In genomic region chr8:84513765-84514164, GRCm38 (mm10) we compare ENCODE assay signal across 8 mouse cellular contexts.
DNase-seq lines count a peak whose midpoint lies in the region; TF ChIP-seq lines count a peak whose summit lies in the region.
"Had no signal": no experiment of that assay in that cellular context is flagged by ENCODE, and none has a peak within 500 bp of the region (broad histone marks: within the 10 kb centered on the region; RNA-seq: fewer than 3 reads in every experiment).

No protein-coding gene starts in this region.

- H3K9ac ChIP-seq in ES-Bruce4 (ENCODE audit: low read depth, poor library complexity, severe bottlenecking): no peak overlapping the region
- H3K9ac ChIP-seq: liver, embryonic 13.5 days had no signal

- 6% methylated on average over 2 of the region's 2 CpGs for whole genome bisulfite sequencing in olfactory bulb, adult 2 months

- H3K4me3 ChIP-seq in layer of hippocampus, adult 2 months: no peak overlapping the region
- no peak overlapping the region for H3K4me3 ChIP-seq in ES-Bruce4 (ENCODE audit: low read depth, low read length)
- H3K4me3 ChIP-seq in olfactory bulb, adult 2 months (ENCODE audit: insufficient read depth, low read depth, low read length): no peak overlapping the region
- H3K4me3 ChIP-seq: liver, embryonic 13.5 days had no signal

- peak; percentile 85 for TF ChIP-seq CTCF in layer of hippocampus, adult 2 months (conservative IDR thresholded peaks at IDR 0.05)
- peak; percentile 61 for TF ChIP-seq CTCF in ES-Bruce4 (IDR thresholded peaks at IDR 0.05; ENCODE audit: low read depth, low read length)
- TF ChIP-seq CTCF in olfactory bulb, adult 2 months (IDR thresholded peaks at IDR 0.05; ENCODE audit: insufficient read depth, low read depth, low read length): peak; percentile 30; the same call in 1 of the 2 replicates

- H3K27me3 ChIP-seq in ES-Bruce4 (ENCODE audit: control insufficient read depth, insufficient read depth, low read length, poor library complexity, severe bottlenecking): no peaks in the 10 kb centered on the region
- H3K27me3 ChIP-seq: liver, embryonic 13.5 days had no signal

- no peaks in the 10 kb centered on the region for H3K36me3 ChIP-seq in ES-Bruce4 (ENCODE audit: control insufficient read depth, insufficient read depth, low read length, poor library complexity, severe bottlenecking)
- H3K36me3 ChIP-seq: liver, embryonic 13.5 days had no signal

- TF ChIP-seq POLR2A in ES-Bruce4 (IDR thresholded peaks at IDR 0.05; ENCODE audit: insufficient read depth, low read length): no peak
- no peak for TF ChIP-seq POLR2A in olfactory bulb, adult 2 months (IDR thresholded peaks at IDR 0.05; ENCODE audit: insufficient read depth, low read depth, low read length)

- H3K27ac ChIP-seq in layer of hippocampus, adult 2 months: no peak overlapping the region
- no peak overlapping the region for H3K27ac ChIP-seq in ES-Bruce4 (ENCODE audit: insufficient read depth, low read length)
- no peak overlapping the region for H3K27ac ChIP-seq in olfactory bulb, adult 2 months (ENCODE audit: insufficient read depth, low read depth, low read length)
- H3K27ac ChIP-seq: liver, embryonic 13.5 days had no signal

- no peak for TF ChIP-seq EP300 in ES-Bruce4 (IDR thresholded peaks at IDR 0.05; ENCODE audit: insufficient read depth, low read depth, low read length)

- DNase-seq in layer of hippocampus, adult 2 months (ENCODE audit: low spot score in 2 of 2): peak in 1 of 2 experiments; percentile 51
- no peak for DNase-seq in layer of hippocampus, adult 9-10 months (ENCODE audit: low spot score)
- peak; percentile 39 for DNase-seq in adipocyte (ENCODE audit: low spot score)
- DNase-seq in embryo, embryonic 11 days: peak; percentile 37
- no peak for DNase-seq in ovary, postnatal 14 days (ENCODE audit: low spot score)
- DNase-seq: liver, embryonic 13.5 days had no signal

- H3K4me1 ChIP-seq in ES-Bruce4 (ENCODE audit: control insufficient read depth, insufficient read depth, low read length): no peaks in the 10 kb centered on the region
- H3K4me1 ChIP-seq in olfactory bulb, adult 2 months (ENCODE audit: control insufficient read depth, insufficient read depth, low read length): peaks cover 20% of the 10 kb centered on the region
- H3K4me1 ChIP-seq: liver, embryonic 13.5 days had no signal

- H3K9me3 ChIP-seq in ES-Bruce4 (replicated peaks; ENCODE audit: control insufficient read depth, insufficient read depth, low read length, poor library complexity, severe bottlenecking): no peaks in the 10 kb centered on the region
- H3K9me3 ChIP-seq: liver, embryonic 13.5 days had no signal

Comparison
In these comparisons a context has a peak if more than half of its experiments do, and no peak if none do; other contexts are left out.
1. DNase-seq: peak in adipocyte (single experiment) and embryo, embryonic 11 days (single experiment); none in layer of hippocampus, adult 9-10 months (single experiment) and ovary, postnatal 14 days (single experiment).
2. CTCF ChIP-seq: peak in every context shown above with its lines; median percentile 85 in layer of hippocampus, adult 2 months; 61 in ES-Bruce4; 30 in olfactory bulb, adult 2 months.